Mouse (Mus musculus): ENCODE data around the gene Fbll1. TPM values are rescaled to one million over a fixed set of nuclear protein-coding genes. Genes with fewer than 3 reads are reported as not detected.

Gene Fbll1
- total RNA-seq, 1 experiment from 2014 or later: not detected

Other genes starting within 250 kb of the Fbll1 start
- gene Pank3, start 29.4 kb downstream of the Fbll1 start, total RNA-seq (2017): 35.1 TPM in 2 replicates
- 40.3 and 49.7 TPM in 2 replicates for gene Rars, start 35.6 kb upstream of the Fbll1 start, total RNA-seq (2017)
- 0.23 and 0.25 TPM in 2 replicates for gene Wwc1, start 181.6 kb upstream of the Fbll1 start, total RNA-seq (2017)